Mouse (Mus musculus) regulatory T cell (primary cell): ENCODE results near the gene Rab19.
"Not testable (repeated sequence)": the region's sequence is repeated elsewhere in the genome, so short reads cannot be mapped to it uniquely, and the experiment has no call there.

Experiments used
- in situ Hi-C: fragments of 300-600 bp; cut with MboI, MseI; formaldehyde crosslinking; loops from one replicate; pipeline ENCODE4 v1.15.1; 2025; ENCODE audit warnings: high pct_unique_total_duplicates

Rab19 gene

GRCm38 (mm10) chr6:39379749-39380148 lies 1.2 kb upstream of the Rab19 start:
- in situ Hi-C loops: no loop called here

- in situ Hi-C loops: no loop called here
These were observed 699 bp upstream of the Rab19 start for GRCm38 (mm10) chr6:39380276-39380675.

- in situ Hi-C loops: no loop called here
These were observed 9.0 kb downstream of the Rab19 start for GRCm38 (mm10) chr6:39389988-39390387.

GRCm38 (mm10) chr6:39395471-39395870 lies 14.5 kb downstream of the Rab19 start:
- in situ Hi-C loops: no loop called here

- in situ Hi-C loops: no loop called here
These were observed 14.9 kb downstream of the Rab19 start for GRCm38 (mm10) chr6:39395916-39396315.

GRCm38 (mm10) chr6:39397046-39397445 lies 16.1 kb downstream of the Rab19 start:
- in situ Hi-C loops: no loop called here

- in situ Hi-C loops: no loop called here
These were observed 17.4 kb downstream of the Rab19 start for GRCm38 (mm10) chr6:39398342-39398741.

- in situ Hi-C loops: no loop called here
These were observed 19.4 kb downstream of the Rab19 start for GRCm38 (mm10) chr6:39400343-39400742.

- in situ Hi-C loops: no loop called here
These were observed 22.2 kb downstream of the Rab19 start for GRCm38 (mm10) chr6:39403136-39403535.

GRCm38 (mm10) chr6:39406480-39406879 lies 25.5 kb downstream of the Rab19 start:
- in situ Hi-C loops: no loop called here

GRCm38 (mm10) chr6:39414106-39414505 lies 33.1 kb downstream of the Rab19 start:
- in situ Hi-C loops: no loop called here

- in situ Hi-C loops: no loop called here
These were observed 34.8 kb downstream of the Rab19 start for GRCm38 (mm10) chr6:39415762-39416161.

- in situ Hi-C loops: not testable (repeated sequence)
These were observed 35.7 kb downstream of the Rab19 start for GRCm38 (mm10) chr6:39416654-39417053.

- in situ Hi-C loops: no loop called here
These were observed 38.4 kb downstream of the Rab19 start for GRCm38 (mm10) chr6:39419386-39419850.

- in situ Hi-C loops: no loop called here
These were observed 39.1 kb downstream of the Rab19 start, which contains the start of gene Mkrn1 for GRCm38 (mm10) chr6:39419851-39420721. Gene Mkrn1, minus strand, starts transcription at chr6:39420462.

- in situ Hi-C loops: no loop called here
These were observed 39.9 kb downstream of the Rab19 start for GRCm38 (mm10) chr6:39420867-39421266.

GRCm38 (mm10) chr6:39423130-39423551 lies 42.2 kb downstream of the Rab19 start:
- in situ Hi-C loops: no loop called here

- in situ Hi-C loops: no loop called here
These were observed 42.7 kb downstream of the Rab19 start for GRCm38 (mm10) chr6:39423686-39424085.

- in situ Hi-C loops: no loop called here
These were observed 44.2 kb downstream of the Rab19 start for GRCm38 (mm10) chr6:39425181-39425580.

GRCm38 (mm10) chr6:39426725-39427124 lies 45.8 kb downstream of the Rab19 start:
- in situ Hi-C loops: no loop called here

GRCm38 (mm10) chr6:39427276-39428003 lies 46.5 kb downstream of the Rab19 start:
- in situ Hi-C loops: no loop called here

GRCm38 (mm10) chr6:39429007-39429788 lies 48.2 kb downstream of the Rab19 start:
- in situ Hi-C loops: no loop called here
